Mouse (Mus musculus): ENCODE results near the gene Zfp106. TPM values are rescaled to one million over a fixed set of nuclear protein-coding genes. Genes with fewer than 3 reads are reported as not detected.

The Zfp106 gene
- total RNA-seq, 2 experiments from 2014 or later = 511 to 553 TPM

- DNase-seq = no peak
Measured at GRCm38 (mm10) chr2:120476277-120477087, 87.2 kb downstream of the Zfp106 start.

GRCm38 (mm10) chr2:120470856-120471255 is 92.8 kb downstream of the Zfp106 start:
- no peak for DNase-seq

- no peak for DNase-seq
Measured at GRCm38 (mm10) chr2:120469715-120470114, 93.9 kb downstream of the Zfp106 start.

- DNase-seq = no peak
Measured at GRCm38 (mm10) chr2:120469220-120469619, 94.4 kb downstream of the Zfp106 start.

- DNase-seq = no peak
Measured at GRCm38 (mm10) chr2:120468011-120468410, 95.6 kb downstream of the Zfp106 start.

- DNase-seq = no peak
Measured at GRCm38 (mm10) chr2:120465397-120465785, 98.3 kb downstream of the Zfp106 start.

GRCm38 (mm10) chr2:120464732-120465396 is 98.8 kb downstream of the Zfp106 start:
- no peak for DNase-seq

GRCm38 (mm10) chr2:120464091-120464490 is 99.6 kb downstream of the Zfp106 start:
- DNase-seq = peak; percentile 71

GRCm38 (mm10) chr2:120463328-120463727 is 100.3 kb downstream of the Zfp106 start:
- DNase-seq = peak; percentile 26

GRCm38 (mm10) chr2:120460216-120460615 is 103.4 kb downstream of the Zfp106 start:
- DNase-seq = no peak

Other genes starting within 250 kb of the Zfp106 start
- not detected for gene Pla2g4f, start 249.7 kb downstream of the Zfp106 start, total RNA-seq (2021)
- gene Vps39, start 210.7 kb downstream of the Zfp106 start, total RNA-seq (2021) = 10 to 100 TPM; 15.7 to 20.1 TPM
- 10 to 100 TPM; 30.7 to 31.5 TPM for gene Ganc, start 159.9 kb downstream of the Zfp106 start, total RNA-seq (2021)
- gene Tmem87a, start 159.7 kb downstream of the Zfp106 start, total RNA-seq (2021) = 10 to 100 TPM; 27.9 to 34.9 TPM
- gene Capn3, start 107.8 kb downstream of the Zfp106 start, total RNA-seq (2021) = 100 to 1,000 TPM; 106 to 129 TPM
- 10 to 100 TPM; 45.3 to 47.1 TPM for gene Snap23, start 3.8 kb upstream of the Zfp106 start, total RNA-seq (2021)
- gene Haus2, start 45.5 kb upstream of the Zfp106 start, total RNA-seq (2021) = 1 to 10 TPM; 6.4 to 6.5 TPM
- gene Lrrc57, start 45.7 kb upstream of the Zfp106 start, total RNA-seq (2021) = 10 to 100 TPM; 10.7 to 11.3 TPM
- 1 to 10 TPM; 3.8 to 4.9 TPM for gene Stard9, start 65.3 kb upstream of the Zfp106 start, total RNA-seq (2021)